Mouse (Mus musculus): Measurements from ENCODE around the gene Dcaf10. TPM values are rescaled to one million over a fixed set of nuclear protein-coding genes. Genes with fewer than 3 reads are reported as not detected.

Gene Dcaf10
- polyA plus RNA-seq, 2 experiments from 2014 or later, result 1.4 to 2.6 TPM

DNA sequence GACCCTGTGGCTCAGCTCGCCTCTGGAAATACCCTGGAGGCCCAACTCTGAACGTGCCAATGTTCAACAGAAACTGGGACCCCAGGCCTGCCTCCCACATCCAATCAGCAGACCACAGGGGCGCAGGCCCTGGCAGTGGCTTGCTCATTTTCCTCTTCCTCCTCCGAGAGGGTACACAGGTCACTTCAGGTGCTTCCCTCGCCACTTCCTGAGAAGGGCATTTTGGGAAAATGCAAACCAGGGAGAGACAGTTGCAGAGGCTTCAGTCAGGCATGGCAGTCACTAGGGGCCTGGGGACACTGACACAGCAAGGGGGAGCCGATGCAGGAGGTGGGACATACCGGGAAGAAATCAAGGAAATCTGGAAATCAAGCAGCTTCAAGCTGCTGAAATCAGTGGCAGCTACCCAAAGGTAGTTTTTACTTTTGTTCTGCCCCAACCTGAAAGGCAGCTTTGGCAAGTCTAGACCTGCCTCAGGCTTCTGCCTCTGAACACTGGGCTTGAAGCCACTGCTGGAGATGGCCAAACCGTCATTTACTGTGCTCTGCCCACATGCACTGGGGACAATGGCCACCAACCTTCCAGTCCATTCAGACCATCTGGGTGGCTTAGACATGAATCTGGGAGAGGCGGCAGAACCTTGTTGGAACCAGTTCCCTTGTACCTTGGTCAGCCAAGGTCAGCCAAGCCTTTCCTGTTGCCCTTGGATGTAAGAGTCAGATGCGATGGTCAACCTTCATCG lies 79.8 kb downstream of the Dcaf10 start:
- ATAC-seq, result no peak

DNA sequence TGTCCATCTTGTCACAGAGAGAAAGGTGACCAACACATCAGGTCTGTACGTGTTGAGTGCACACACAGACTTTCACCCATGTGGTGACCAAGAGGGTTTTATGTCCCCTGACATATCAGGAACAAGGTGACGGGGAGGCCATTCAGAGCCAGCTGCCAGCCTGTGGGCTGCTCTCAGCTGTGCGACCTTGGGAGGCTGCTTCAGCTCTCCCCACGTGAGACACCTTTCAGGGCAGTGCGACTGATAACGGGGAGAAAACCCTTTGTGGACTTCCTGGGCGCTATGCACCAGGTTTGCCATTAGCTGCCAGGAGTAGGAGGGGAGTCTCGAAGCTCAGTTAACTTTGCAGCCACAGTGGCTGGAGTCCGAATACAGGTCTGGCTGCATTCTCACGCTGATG lies 80.7 kb downstream of the Dcaf10 start:
- no peak for ATAC-seq

DNA sequence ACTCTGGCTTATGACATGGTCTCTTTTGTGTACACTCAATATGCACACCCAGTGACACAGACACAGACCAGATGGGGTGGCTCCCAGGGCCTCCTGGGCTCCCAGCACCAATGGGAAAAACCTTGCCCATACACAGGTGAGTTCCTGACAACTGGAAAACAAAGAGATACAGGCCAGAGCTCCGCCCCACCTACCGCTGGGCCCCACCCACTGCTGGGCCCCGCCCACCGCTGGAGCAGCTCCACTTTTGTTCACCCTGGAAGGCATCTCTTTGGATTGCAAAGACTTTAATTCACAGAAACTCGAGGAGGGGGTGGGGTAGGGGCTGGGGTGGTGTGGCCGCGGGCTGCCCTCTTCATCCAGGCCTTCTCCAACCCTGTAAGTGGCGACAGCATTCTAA lies 81.5 kb downstream of the Dcaf10 start:
- ATAC-seq, result no peak

DNA sequence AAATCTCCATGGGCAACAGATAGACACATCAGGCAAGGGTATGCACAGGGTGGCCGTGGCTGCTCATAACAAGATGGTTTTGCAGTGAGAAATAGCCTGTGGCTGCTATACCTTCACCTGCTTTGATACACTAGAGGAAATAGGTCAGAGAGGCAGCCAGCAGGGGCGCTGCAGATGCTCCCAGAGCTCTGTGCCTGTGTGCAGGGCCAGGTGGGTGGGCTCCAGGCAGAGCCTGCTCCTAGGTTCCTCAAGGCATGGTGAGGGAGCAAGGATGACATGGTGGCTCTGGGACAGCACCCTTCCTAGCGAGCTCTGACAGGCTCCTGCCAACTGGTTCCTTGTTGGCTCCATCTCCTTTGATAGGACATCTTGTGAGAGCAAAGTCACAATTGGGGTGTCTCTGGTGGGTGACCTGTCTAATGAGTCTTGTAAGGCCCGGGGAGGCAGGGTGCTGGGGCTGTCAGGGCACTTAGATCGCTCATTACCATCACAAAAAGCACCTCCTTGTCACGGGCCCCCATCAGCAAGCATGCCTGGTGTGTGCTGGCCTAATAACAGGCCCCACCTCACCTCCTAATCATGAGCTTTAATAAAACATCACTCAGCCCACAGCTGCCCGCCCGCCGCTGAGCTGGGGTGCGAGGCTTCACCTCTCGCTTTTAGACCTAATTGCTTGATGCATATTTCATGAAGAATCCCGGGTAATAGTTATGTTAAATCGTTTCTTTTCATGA lies 85.0 kb downstream of the Dcaf10 start:
- ATAC-seq, result no peak

Other genes with a start within 250 kb of the Dcaf10 start
- gene Tomm5, start 234.0 kb upstream of the Dcaf10 start, polyA plus RNA-seq (2017; shearing (Covaris generic)), result 100 to 1,000 TPM; 150 TPM
- gene Frmpd1, start 157.2 kb upstream of the Dcaf10 start, polyA plus RNA-seq (2017; shearing (Covaris generic)), result not detected
- 10 to 100 TPM; 13.9 to 14.9 TPM for gene Trmt10b, start 45.0 kb upstream of the Dcaf10 start, polyA plus RNA-seq (2017; shearing (Covaris generic))
- 10 to 100 TPM; 45.0 to 60.6 TPM for gene Exosc3, start 631 bp downstream of the Dcaf10 start, polyA plus RNA-seq (2017; shearing (Covaris generic))
- 10 to 100 TPM; 35.3 to 49.7 TPM for gene Slc25a51, start 66.7 kb downstream of the Dcaf10 start, polyA plus RNA-seq (2017; shearing (Covaris generic))
- not detected for gene Shb, start 190.4 kb downstream of the Dcaf10 start, polyA plus RNA-seq (2017; shearing (Covaris generic))